Mouse (Mus musculus) liver, adult 2 months (tissue): ENCODE results near the gene Napepld.

Experiments used
- CTCF ChIP-seq: fragments of 200-500 bp; IDR thresholded peaks from 2 replicates; pipeline ENCODE4 v1.5.1; 2011; ENCODE audit warnings: low read depth, low read length, control low read depth
- POLR2A ChIP-seq: fragments of 200-500 bp; IDR thresholded peaks from 2 replicates; pipeline ENCODE4 v1.6.1; 2011; ENCODE audit warnings: low read length, control low read depth; ENCODE audit not compliant: insufficient read depth; ENCODE audit errors: extremely low read depth

GRCm38 (mm10) chr5:21675019-21675418 is 26.2 kb downstream of the Napepld start:
- TF ChIP-seq POLR2A: no peak
- TF ChIP-seq CTCF: no peak
